Mouse (Mus musculus): ENCODE measurements at regions not wholly inside any gene's neighbourhood (a gene's known extent, or its start where the extent isn't known, plus 50 kb on each side); places are given as distances from the start of the nearest gene placed in this dataset.

GRCm38 (mm10) chr14:67141151-67141550, 1132.1 kb upstream of the Gulo start:
- DNase-seq (ENCODE audit: extremely low spot score in 1 of 2, low spot score in 1 of 2): peak in 1 of 2 experiments; percentile 61

GRCm38 (mm10) chr14:67139674-67140073, 1130.7 kb upstream of the Gulo start:
- DNase-seq (ENCODE audit: extremely low spot score in 1 of 2, low spot score in 1 of 2): no peak

GRCm38 (mm10) chr14:67139152-67139551, 1130.1 kb upstream of the Gulo start:
- DNase-seq (ENCODE audit: extremely low spot score in 1 of 2, low spot score in 1 of 2): no peak

GRCm38 (mm10) chr14:67136141-67136498, 1127.1 kb upstream of the Gulo start:
- DNase-seq (ENCODE audit: extremely low spot score in 1 of 2, low spot score in 1 of 2): no peak

- peak; percentile 60 to 64 for DNase-seq (ENCODE audit: extremely low spot score in 1 of 2, low spot score in 1 of 2)
Observed at GRCm38 (mm10) chr14:67135221-67136140, 1126.5 kb upstream of the Gulo start.

GRCm38 (mm10) chr14:67133221-67133620, 1124.2 kb upstream of the Gulo start:
- peak in 1 of 2 experiments; percentile 39 for DNase-seq (ENCODE audit: extremely low spot score in 1 of 2, low spot score in 1 of 2)

GRCm38 (mm10) chr14:67127118-67127517, 1118.1 kb upstream of the Gulo start:
- DNase-seq (ENCODE audit: extremely low spot score in 1 of 2, low spot score in 1 of 2): no peak

- DNase-seq (ENCODE audit: extremely low spot score in 1 of 2, low spot score in 1 of 2): no peak
Observed at GRCm38 (mm10) chr14:67126254-67126653, 1117.2 kb upstream of the Gulo start.

- peak; percentile 88 to 91 for DNase-seq (ENCODE audit: extremely low spot score in 1 of 2, low spot score in 1 of 2)
Observed at GRCm38 (mm10) chr14:67123300-67123699, 1114.3 kb upstream of the Gulo start.

Data from frontal cortex, adult 2 months (tissue).